Mouse (Mus musculus): ENCODE data around the gene Pdyn. TPM values are rescaled to one million over a fixed set of nuclear protein-coding genes. Genes with fewer than 3 reads are reported as not detected.

The Pdyn gene
- polyA plus RNA-seq, 1 experiment from 2014 or later: 0.15 TPM

Other genes starting within 250 kb of the Pdyn start
- gene F830045P16Rik, start 163.2 kb downstream of the Pdyn start, polyA plus RNA-seq (2016; fragmentation: Nextera tagmentation; extraction: Ambion mirVana): not detected in 2 replicates
- 15.7 and 16.0 TPM in 2 replicates for gene Sirpa, start 107.0 kb downstream of the Pdyn start, polyA plus RNA-seq (2016; fragmentation: Nextera tagmentation; extraction: Ambion mirVana)
- 11.8 and 12.0 TPM in 2 replicates for gene Stk35, start 100.7 kb upstream of the Pdyn start, polyA plus RNA-seq (2016; fragmentation: Nextera tagmentation; extraction: Ambion mirVana)